ENCODE assay signal across 13 mouse cellular contexts in genomic region chr5:117880916-117881555, GRCm38 (mm10).
DNase-seq lines count a peak whose midpoint lies in the region; TF ChIP-seq lines count a peak whose summit lies in the region.
"Had no signal": no experiment of that assay in that cellular context is flagged by ENCODE, and none has a peak within 500 bp of the region (broad histone marks: within the 10 kb centered on the region; RNA-seq: fewer than 3 reads in every experiment).

No protein-coding gene starts in this region.

- H3K27ac ChIP-seq in gastrocnemius, adult 2 months, result no peak overlapping the region
- H3K27ac ChIP-seq: left cerebral cortex, adult 2 months; liver, embryonic 14.5 days had no signal

- no peak overlapping the region for H3K4me3 ChIP-seq in gastrocnemius, adult 2 months
- H3K4me3 ChIP-seq in lung, adult 2 months (replicated peaks; ENCODE audit: extremely low read depth, low read depth, low read length), result no peak overlapping the region
- H3K4me3 ChIP-seq: left cerebral cortex, adult 2 months had no signal

- DNase-seq in gastrocnemius, adult 2 months, result peak; percentile 43
- no peak for DNase-seq in gastrocnemius, postnatal 10 days
- peak; percentile 55 for DNase-seq in 3134 (ENCODE audit: extremely low read depth, insufficient read length, low spot score)
- peak; percentile 55 for DNase-seq in Muller cell, postnatal 12 days (ENCODE audit: inconsistent ontology term)
- peak; percentile 83 to 85 for DNase-seq in cerebellum, postnatal 10 days
- no peak for DNase-seq in spleen, adult 18-20 months
- DNase-seq in urinary bladder, postnatal 4 days (ENCODE audit: low spot score in 2 of 2), result no peak
- DNase-seq in lung, adult 2 months, result no peak
- DNase-seq: heart, postnatal 10 days; kidney, adult 18-20 months; thymus, postnatal 4 days had no signal

- intact Hi-C loops in gastrocnemius, adult 2 months (cut with DNase I), result no loop called here

- TF ChIP-seq CTCF in gastrocnemius, adult 2 months (IDR thresholded peaks at IDR 0.05), result no peak
- no peak for TF ChIP-seq CTCF in lung, adult 2 months (IDR thresholded peaks at IDR 0.05; ENCODE audit: insufficient read depth, low read length)

- WGBS in lung, adult 2 months, result 85% methylated on average over 9 of the region's 9 CpGs

- H3K4me1 ChIP-seq in lung, adult 2 months (ENCODE audit: control insufficient read depth, insufficient read depth, low read length), result no peaks in the 10 kb centered on the region

- no peak for TF ChIP-seq POLR2A in lung, adult 2 months (IDR thresholded peaks at IDR 0.05; ENCODE audit: borderline replicate concordance, extremely low read depth, low read depth, low read length)

Comparison
In these comparisons a context has a peak if more than half of its experiments do, and no peak if none do; other contexts are left out.
1. DNase-seq: peak in gastrocnemius, adult 2 months (single experiment), 3134 (single experiment), Muller cell, postnatal 12 days (single experiment) and cerebellum, postnatal 10 days (2 of 2); none in gastrocnemius, postnatal 10 days (single experiment), spleen, adult 18-20 months (0 of 2), urinary bladder, postnatal 4 days (0 of 2) and lung, adult 2 months (single experiment).